Mouse (Mus musculus) v-Abl transformed pro-B cells (cell line): ENCODE results near the gene Rnase2b.
"Not testable (repeated sequence)": the region's sequence is repeated elsewhere in the genome, so short reads cannot be mapped to it uniquely, and the experiment has no call there.

ENCODE experiments used
- in situ Hi-C, 2 experiments: fragments of 400-800 bp; cut with MboI; formaldehyde crosslinking; loops; one replicate each; pipeline ENCODE4 v1.15.1; 2025; ENCODE audit not compliant: unreplicated experiment in 2 of 2

The Rnase2b gene

GRCm38 (mm10) chr14:51161976-51162375, at the start of gene Rnase2b:
TSS of gene Rnase2b (plus strand) at chr14:51162260.
- in situ Hi-C loops = not testable (repeated sequence)

- in situ Hi-C loops = loop anchor here (25.0 kb wide), 4 partner anchors 749 to 1251 kb away; partner anchors contain the start of genes Ear6 (in 1 of the 2), Sall2 (in 1 of the 2), Tmem253 (in 1 of the 2) and Zfp219 (in 1 of the 2)
Measured at GRCm38 (mm10) chr14:51113476-51113875, 48.6 kb upstream of the Rnase2b start.

DNA sequence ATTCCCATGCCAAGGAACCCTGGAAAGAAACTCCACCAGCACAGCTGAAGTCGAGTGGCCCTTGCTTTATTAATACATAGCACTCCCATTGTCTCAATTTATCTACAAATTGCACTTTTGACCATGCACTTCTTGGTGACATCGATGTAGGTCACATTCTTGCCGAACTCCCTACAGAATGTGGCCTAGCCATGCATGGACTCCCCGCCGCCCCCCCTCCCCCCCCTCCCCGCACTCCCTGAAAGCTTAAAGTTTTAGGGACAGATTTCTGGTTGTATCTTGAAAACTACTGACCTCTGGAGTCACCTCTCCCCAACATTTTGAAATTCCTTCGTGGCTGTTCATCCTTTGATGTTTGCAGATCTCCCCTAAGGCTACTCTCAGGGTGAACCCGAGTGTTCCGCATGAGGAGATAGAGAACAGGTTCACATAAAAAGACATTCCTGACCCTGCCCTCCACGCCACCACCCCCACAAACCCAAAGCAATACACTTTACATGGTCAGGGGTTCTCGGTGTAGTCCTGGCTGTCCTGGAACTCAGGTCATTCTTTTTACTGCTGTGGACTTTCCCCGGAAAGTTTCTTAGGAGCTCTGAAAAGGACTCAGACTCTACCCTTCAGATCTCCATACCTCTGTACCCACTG, 48.0 kb upstream of the Rnase2b start, which contains the start of gene Eddm3b:
Eddm3b (plus strand) TSS at position 511 of the 645 bp plus-strand sequence.
- in situ Hi-C loops = loop anchor here (25.0 kb wide), 4 partner anchors 748 to 1252 kb away; partner anchors contain the start of genes Ear6 (in 1 of the 2), Sall2 (in 1 of the 2), Tmem253 (in 1 of the 2) and Zfp219 (in 1 of the 2)

- in situ Hi-C loops = no loop called here
Measured at GRCm38 (mm10) chr14:51125684-51126083, 36.4 kb upstream of the Rnase2b start.

GRCm38 (mm10) chr14:51127648-51128258, 34.3 kb upstream of the Rnase2b start:
- in situ Hi-C loops = no loop called here

- in situ Hi-C loops = no loop called here
Measured at GRCm38 (mm10) chr14:51128775-51129623, 33.1 kb upstream of the Rnase2b start.

DNA sequence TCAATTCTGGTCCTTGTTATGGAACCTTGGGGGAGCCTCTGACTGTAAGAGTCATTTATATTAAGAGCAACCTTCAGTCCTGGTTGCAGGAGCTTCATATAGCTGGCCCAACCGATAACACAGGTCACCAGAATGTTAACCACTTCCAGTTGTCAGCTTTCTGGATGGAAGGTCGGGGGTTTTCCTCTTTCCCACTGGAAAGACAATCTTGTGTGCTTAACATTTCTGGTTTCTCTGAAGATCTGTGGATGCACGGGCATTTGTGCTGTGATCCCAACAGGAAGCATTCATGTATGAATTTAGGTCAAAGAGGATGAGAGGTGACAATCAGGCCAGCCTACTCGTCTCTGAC, 32.5 kb upstream of the Rnase2b start:
- in situ Hi-C loops = no loop called here

GRCm38 (mm10) chr14:51130315-51130940, 31.6 kb upstream of the Rnase2b start:
- in situ Hi-C loops = no loop called here

DNA sequence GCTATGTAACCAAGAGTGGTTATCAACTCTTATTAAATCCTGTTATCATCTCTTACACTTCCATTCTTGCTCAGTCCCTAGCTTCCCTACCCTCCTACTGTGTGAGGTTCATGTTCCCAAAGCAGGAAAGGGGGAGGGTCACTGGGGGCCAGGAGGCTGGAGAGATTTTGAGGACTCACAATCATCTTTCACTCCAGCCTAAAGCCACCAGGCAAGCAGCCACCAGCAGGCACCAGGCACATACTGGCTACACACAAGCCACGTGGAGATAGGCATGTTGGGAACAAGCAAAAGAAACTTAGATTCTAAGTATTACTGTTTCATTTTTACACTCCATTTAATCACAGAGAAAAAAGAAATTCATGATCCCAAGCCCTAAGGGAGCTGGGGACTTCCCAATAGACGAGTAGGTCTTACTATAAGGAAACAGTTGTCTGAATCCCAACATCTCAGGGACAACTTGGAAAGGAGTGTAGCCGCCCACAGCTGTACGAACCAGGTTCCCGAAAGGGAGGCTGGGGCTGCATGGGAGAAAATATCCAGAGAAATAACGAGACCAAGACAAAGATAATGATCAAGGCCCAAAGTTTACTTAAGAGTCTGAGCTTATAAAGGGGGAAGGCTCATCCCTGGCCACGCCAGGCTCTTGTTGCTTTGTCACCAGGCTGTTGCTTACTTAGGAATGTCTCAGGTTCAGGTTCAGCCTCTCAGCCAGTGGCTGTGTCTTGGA, 30.8 kb upstream of the Rnase2b start:
- in situ Hi-C loops = no loop called here

DNA sequence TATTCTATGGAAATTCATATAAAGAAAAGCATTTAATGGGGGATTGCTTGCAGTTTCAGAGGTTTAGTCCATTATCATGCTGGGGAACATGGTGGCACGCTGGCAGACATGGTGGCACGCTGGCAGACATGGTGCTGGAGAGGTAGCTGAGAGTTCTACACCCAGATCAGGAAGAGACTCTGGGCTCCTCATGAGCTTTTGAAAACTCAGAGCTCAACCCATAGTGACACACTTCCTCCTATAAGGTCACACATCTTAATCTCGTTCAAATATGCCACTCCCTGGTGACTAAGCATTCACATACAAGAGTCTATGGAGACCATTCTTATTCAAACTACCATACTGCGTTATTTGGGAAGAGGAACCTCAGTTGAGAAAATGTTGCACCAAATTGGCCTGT, 29.7 kb upstream of the Rnase2b start:
- in situ Hi-C loops = no loop called here

GRCm38 (mm10) chr14:51140342-51140741, 21.7 kb upstream of the Rnase2b start:
- in situ Hi-C loops = no loop called here

GRCm38 (mm10) chr14:51142119-51142518, 19.9 kb upstream of the Rnase2b start:
- in situ Hi-C loops = no loop called here

DNA sequence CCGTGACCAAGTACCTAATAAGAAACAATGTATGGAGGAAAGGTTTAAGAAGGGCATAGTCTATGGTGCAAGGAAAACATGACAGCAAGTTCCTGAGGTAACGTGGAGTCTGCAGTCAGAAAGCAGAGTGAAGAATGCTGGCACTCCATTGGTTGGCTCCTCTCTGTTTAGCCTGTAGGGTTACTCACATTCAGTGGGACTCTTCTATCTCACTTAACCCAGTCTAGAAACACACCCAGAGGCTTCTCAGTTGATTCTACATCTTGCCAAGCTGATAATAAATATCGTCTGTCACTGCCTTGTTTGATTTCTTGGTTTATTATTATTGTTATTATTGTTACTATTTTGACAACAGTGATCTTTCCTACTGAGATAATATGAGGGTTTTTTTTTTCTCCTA, 19.5 kb upstream of the Rnase2b start:
- in situ Hi-C loops = no loop called here

GRCm38 (mm10) chr14:51143287-51143686, 18.8 kb upstream of the Rnase2b start:
- in situ Hi-C loops = no loop called here

GRCm38 (mm10) chr14:51143937-51144336, 18.1 kb upstream of the Rnase2b start:
- in situ Hi-C loops = no loop called here

DNA sequence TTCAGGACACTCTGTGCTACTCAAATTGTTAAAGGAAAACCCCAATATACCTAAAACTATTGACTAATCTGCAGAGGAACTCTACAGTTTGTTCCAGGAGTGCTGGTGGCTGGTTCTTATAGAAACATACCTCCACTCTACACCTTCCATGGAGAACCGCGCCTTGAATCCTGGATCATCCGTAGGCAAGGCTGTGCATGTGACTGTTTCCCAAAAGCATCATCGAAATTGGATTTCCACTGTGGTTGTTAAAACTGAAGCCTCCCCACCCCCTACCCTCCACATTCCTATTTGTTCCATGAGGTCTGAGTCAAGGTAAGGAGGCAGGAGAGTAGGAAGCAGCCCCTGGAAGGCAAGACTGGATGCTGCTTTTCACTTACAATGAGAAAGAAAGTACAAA, 17.6 kb upstream of the Rnase2b start:
- in situ Hi-C loops = no loop called here

GRCm38 (mm10) chr14:51145521-51145920, 16.5 kb upstream of the Rnase2b start:
- in situ Hi-C loops = no loop called here

GRCm38 (mm10) chr14:51146685-51147084, 15.4 kb upstream of the Rnase2b start, which contains the start of gene Rnase1:
TSS of gene Rnase1 (minus strand) at chr14:51146785.
- in situ Hi-C loops = no loop called here

DNA sequence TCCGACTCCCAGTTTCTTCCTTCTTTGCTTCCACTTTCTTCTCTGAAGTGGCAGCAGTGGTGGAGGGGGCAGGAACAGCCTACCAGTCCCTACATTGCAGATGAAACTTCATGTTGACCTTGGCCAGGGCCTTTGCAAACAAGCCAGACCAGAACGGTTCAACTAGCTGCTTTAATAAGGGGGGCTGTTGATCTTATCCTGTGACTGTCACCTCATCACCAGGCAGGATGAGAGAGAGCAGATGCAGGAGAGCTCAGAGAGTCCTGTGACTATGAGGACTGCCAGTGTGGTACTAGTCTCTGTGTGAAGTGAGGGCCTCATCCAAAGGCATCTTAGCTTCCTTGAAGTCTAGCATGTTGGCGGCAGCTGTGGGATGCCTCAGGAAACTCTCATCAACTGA, 14.1 kb upstream of the Rnase2b start:
- in situ Hi-C loops = no loop called here

DNA sequence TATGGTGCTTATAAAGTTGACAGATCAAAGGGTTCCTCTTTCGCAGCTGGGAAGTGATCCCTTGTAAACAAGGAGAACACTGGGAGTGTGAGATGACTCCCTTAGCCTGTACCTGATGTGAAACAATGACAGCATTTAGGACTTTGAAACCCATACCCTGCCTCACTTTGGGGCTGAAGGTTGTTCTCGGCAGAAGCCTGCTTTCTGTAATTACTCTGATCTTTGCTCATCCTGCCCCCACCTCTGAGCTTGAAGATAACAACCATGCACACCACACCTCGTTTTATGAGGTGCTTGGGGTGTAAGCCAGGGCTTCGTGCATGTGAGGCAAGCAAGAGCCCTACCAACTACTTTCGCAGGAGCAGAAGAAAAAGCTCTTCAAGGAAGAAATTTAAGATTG, 12.9 kb upstream of the Rnase2b start:
- in situ Hi-C loops = no loop called here
